Mouse (Mus musculus) intestine, embryonic 14.5 days (tissue): ENCODE data around the gene Rps27rt. TPM values are rescaled to one million over a fixed set of nuclear protein-coding genes. Genes with fewer than 3 reads are reported as not detected.

ENCODE experiments used
- ATAC-seq: fragments of 200-750 bp; cut with Nextera tagmentation; replicated peaks from 2 replicates; pipeline ENCODE4 v1.8.0; 2017; ENCODE audit warnings: low read depth, moderate number of reproducible peaks, moderate TSS enrichment, moderate library complexity; ENCODE audit not compliant: low FRiP score, low TSS enrichment
- DNase-seq: peaks from one replicate; pipeline ENCODE4 v3.0.0-alpha.2; 2018; ENCODE audit warnings: low spot score
- H3K27ac ChIP-seq: fragments of 300-500 bp; sonication (generic); 2 replicates; pipeline ENCODE4 v1.5.1; 2014; ENCODE audit warnings: low read depth, mild to moderate bottlenecking, control low read depth
- H3K27me3 ChIP-seq: fragments of 300-500 bp; sonication (generic); replicated peaks from 2 replicates; pipeline ENCODE4 v1.6.1; 2014; ENCODE audit warnings: low read length, control low read depth; ENCODE audit not compliant: control insufficient read depth, insufficient read depth
- H3K36me3 ChIP-seq: fragments of 300-500 bp; sonication (generic); 2 replicates; pipeline ENCODE4 v1.6.1; 2014; ENCODE audit warnings: low read length, control low read depth; ENCODE audit not compliant: control insufficient read depth, insufficient read depth
- H3K4me1 ChIP-seq: fragments of 300-500 bp; sonication (generic); replicated peaks from 2 replicates; pipeline ENCODE4 v1.6.1; 2014; ENCODE audit warnings: low read length, control low read depth, mixed read lengths; ENCODE audit not compliant: control insufficient read depth, insufficient read depth
- H3K4me2 ChIP-seq: fragments of 300-500 bp; sonication (generic); 2 replicates; pipeline ENCODE4 v1.6.1; 2014; ENCODE audit warnings: low read length
- H3K4me3 ChIP-seq: fragments of 300-500 bp; sonication (generic); 2 replicates; pipeline ENCODE4 v1.5.1; 2014; ENCODE audit warnings: low read depth, low read length, control low read depth, mixed read lengths
- H3K9ac ChIP-seq: fragments of 300-500 bp; sonication (generic); 2 replicates; pipeline ENCODE4 v1.6.1; 2014; ENCODE audit warnings: mild to moderate bottlenecking, low read length
- H3K9me3 ChIP-seq: fragments of 300-500 bp; sonication (generic); 2 replicates; pipeline ENCODE4 v1.6.1; 2016; ENCODE audit warnings: low read length, control low read depth; ENCODE audit not compliant: control insufficient read depth
- WGBS: fragments of 180-500 bp; shearing (Covaris S2); extraction: QIAGEN DNeasy Blood & Tissue Kit; methylation state at CpG from one replicate; pipeline ENCODE4 v1.1.7; 2014; 5-methylcytosine and 5-hydroxymethylcytosine counted together
- polyA plus RNA-seq: library from polyadenylated mRNA; unstranded; fragments of >200 nt; fragmentation: Nextera tagmentation; extraction: Ambion mirVana; gene quantifications from 2 replicates; pipeline ENCODE4 v1.2.1, GENCODE M21; 2014

Rps27rt gene
- polyA plus RNA-seq, 1 experiment from 2014 or later = 593 TPM

DNA sequence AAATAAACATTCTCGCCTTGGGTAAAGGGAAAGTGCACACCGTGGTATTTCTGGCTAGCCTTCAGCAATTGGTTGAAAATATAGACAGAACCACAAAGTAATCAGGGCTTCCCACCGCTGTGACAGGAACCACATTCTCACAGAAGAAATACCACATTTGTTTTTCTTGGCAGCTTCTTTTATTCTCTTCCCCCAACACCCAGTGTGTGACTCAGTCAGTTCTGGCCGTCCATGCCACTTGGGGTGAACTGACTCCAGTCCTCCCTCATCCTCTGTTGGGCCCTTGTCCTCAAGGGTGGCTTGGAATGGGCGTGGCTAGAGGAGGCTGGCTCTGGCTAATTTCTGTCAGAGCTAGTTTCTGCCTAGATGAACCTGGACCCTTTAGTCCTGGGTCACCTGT, 34.1 kb downstream of the Rps27rt start:
- 52% methylated on average over 5 of the region's 5 CpGs for WGBS
- ATAC-seq = no peak
- DNase-seq = no peak

DNA sequence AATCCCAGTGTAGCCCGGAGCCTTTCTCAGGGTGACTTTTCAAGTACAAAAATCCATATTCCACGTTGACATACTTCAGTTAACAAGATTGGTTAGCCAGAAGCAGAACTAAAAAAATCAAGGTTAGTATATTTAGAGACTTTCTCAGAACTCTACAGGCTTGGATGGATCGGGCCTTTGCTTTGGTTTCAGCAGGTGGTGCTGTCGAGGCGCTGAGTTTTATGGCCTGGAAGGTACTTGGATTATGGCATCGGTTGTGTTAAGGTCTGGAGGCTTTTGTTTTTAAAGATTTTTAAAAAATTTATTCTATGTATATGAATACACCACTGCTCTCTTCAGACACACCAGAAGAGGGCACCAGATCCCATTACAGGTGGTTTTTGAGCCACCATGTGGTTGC, 37.0 kb downstream of the Rps27rt start:
- H3K36me3 ChIP-seq = no peaks in the 10 kb centered on the region
- no peak overlapping the region for H3K4me3 ChIP-seq
- DNase-seq (no peak), ATAC-seq (no peak)
- H3K4me2 ChIP-seq = no peak overlapping the region
- H3K27me3 ChIP-seq = no peaks in the 10 kb centered on the region
- no peak overlapping the region for H3K9ac ChIP-seq
- 0 out of 2 replicates have a peak, but pooled peaks cover 4% of the 10 kb centered on the region for H3K4me1 ChIP-seq
- WGBS = 84% methylated on average over 6 of the region's 6 CpGs
- no peak overlapping the region for H3K27ac ChIP-seq
- peaks cover 4% of the 10 kb centered on the region; the same call in 1 of the 2 replicates for H3K9me3 ChIP-seq

More for the DNA sequence above, 34.1 kb downstream of the Rps27rt start:
- Histone ChIP-seq H3K9me3 (no peaks in the 10 kb centered on the region), H3K4me2 (no peak overlapping the region), H3K27me3 (no peaks in the 10 kb centered on the region), H3K4me1 (0 out of 2 replicates have a peak, but pooled peaks cover 4% of the 10 kb centered on the region), H3K4me3 (no peak overlapping the region), H3K36me3 (no peaks in the 10 kb centered on the region), H3K9ac (no peak overlapping the region), H3K27ac (no peak overlapping the region)

DNA sequence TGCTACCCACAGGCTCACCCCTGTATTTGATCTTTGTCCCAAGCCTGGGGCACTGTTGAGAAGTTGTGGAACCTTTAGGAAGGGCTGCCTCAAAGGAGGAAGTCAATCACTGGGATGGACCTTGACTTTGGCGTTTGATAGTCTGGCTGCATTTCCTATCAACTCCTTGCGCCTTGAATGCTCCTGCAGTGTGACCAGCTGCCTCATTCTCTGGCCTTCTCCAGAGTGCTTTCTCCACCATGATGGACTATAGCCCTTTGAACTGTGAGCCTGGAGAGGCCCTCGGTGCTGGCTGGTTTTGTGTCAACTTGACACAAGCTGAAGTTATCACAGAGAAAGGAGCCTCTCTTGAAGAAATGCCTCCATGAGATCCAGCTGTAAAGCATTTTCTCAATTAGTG, 37.9 kb downstream of the Rps27rt start:
- H3K4me2 ChIP-seq = no peak overlapping the region
- ATAC-seq (no peak), DNase-seq (no peak)
- H3K9me3 ChIP-seq = peaks cover 4% of the 10 kb centered on the region; the same call in 1 of the 2 replicates
- no peaks in the 10 kb centered on the region for H3K36me3 ChIP-seq
- 92% methylated on average over 3 of the region's 3 CpGs for WGBS
- no peaks in the 10 kb centered on the region for H3K4me1 ChIP-seq
- H3K27ac ChIP-seq = no peak overlapping the region
- no peak overlapping the region for H3K9ac ChIP-seq
- no peak overlapping the region for H3K4me3 ChIP-seq
- no peaks in the 10 kb centered on the region for H3K27me3 ChIP-seq

DNA sequence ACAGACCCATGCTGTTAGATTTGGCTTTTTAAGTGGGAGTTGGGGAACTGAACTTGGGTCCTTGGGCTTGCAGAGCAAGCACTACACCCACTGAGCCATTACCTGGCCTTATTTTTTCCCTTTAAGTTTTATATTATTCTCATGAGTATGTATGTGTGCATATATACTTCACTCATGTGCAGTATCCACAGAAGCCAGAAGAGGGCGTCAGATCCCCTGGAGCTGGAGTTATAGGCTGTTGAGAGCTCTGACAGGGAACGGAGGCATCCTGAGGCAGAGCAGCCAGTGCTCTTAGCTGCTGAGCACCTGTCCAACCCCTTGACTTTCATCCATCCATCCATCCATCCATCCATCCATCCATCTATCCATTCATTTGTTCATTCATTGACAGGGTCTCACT, 45.9 kb downstream of the Rps27rt start:
- H3K4me2 ChIP-seq = no peak overlapping the region
- no peaks in the 10 kb centered on the region for H3K27me3 ChIP-seq
- no peak overlapping the region for H3K4me3 ChIP-seq
- H3K4me1 ChIP-seq = peaks cover 7% of the 10 kb centered on the region
- DNase-seq (no peak), ATAC-seq (no peak)
- H3K9ac ChIP-seq = no peak overlapping the region
- no peak overlapping the region for H3K27ac ChIP-seq
- H3K36me3 ChIP-seq = no peaks in the 10 kb centered on the region
- WGBS = 76% methylated on average over 2 of the region's 2 CpGs
- H3K9me3 ChIP-seq = peaks cover under 1% of the 10 kb centered on the region; the same call in 1 of the 2 replicates

DNA sequence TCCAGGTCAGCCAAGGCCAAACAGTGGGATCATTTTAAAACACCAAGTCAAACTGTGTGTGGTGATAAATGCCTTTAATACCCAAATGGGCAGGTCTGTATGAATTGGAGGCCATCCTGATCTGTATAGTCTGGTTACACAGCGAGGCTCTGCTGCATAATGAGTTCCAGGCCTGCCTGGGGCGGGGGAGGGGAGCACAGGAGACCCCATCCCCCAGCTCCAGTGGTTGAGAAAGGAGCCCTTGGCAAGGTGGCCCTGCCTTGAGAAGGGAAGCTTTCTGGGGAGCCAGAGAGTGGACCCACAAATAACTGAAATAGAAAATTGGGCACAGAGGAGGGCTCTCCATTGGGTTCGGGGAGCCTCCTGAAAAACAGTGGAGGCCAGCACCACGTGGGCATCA, 47.2 kb downstream of the Rps27rt start:
- no peaks in the 10 kb centered on the region for H3K27me3 ChIP-seq
- H3K36me3 ChIP-seq = no peaks in the 10 kb centered on the region
- no peak for DNase-seq

DNA sequence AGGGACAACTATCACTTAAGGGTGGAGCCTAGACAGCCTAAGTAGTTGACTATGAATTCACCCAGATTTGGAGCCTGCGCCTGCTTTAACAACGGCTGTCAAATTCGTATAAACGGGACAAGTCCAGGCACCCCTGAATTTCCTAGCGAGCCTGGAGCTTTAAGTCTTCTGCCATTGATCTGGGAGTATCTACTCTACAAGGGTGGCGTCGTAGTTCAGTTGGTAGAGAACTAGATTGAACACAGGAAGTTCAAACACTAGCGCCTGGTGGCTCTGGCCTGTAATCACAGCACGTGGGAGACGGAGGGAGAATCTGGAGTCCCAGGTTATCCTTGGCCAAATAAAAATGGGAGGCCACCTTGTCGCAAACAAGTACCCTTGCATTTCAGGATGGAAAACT, 48.3 kb downstream of the Rps27rt start:
- Histone ChIP-seq H3K36me3 (no peaks in the 10 kb centered on the region), H3K4me1 (peaks cover 7% of the 10 kb centered on the region), H3K9me3 (no peaks in the 10 kb centered on the region), H3K27ac (no peak overlapping the region; the same call in 1 of the 2 replicates), H3K4me2 (peak overlapping the region; percentile 97), H3K9ac (no peak overlapping the region), H3K27me3 (no peaks in the 10 kb centered on the region), H3K4me3 (peak overlapping the region; percentile 72)
- 62% methylated on average over 11 of the region's 11 CpGs for WGBS
- ATAC-seq (no peak; the same call in 1 of the 2 replicates), DNase-seq (no peak)

More for the DNA sequence above, 47.2 kb downstream of the Rps27rt start:
- WGBS = 85% methylated on average over 4 of the region's 4 CpGs
- no peak overlapping the region for H3K4me2 ChIP-seq
- no peak for ATAC-seq
- no peaks in the 10 kb centered on the region for H3K9me3 ChIP-seq
- no peak overlapping the region for H3K27ac ChIP-seq
- peaks cover 7% of the 10 kb centered on the region for H3K4me1 ChIP-seq
- no peak overlapping the region for H3K9ac ChIP-seq
- H3K4me3 ChIP-seq = no peak overlapping the region

DNA sequence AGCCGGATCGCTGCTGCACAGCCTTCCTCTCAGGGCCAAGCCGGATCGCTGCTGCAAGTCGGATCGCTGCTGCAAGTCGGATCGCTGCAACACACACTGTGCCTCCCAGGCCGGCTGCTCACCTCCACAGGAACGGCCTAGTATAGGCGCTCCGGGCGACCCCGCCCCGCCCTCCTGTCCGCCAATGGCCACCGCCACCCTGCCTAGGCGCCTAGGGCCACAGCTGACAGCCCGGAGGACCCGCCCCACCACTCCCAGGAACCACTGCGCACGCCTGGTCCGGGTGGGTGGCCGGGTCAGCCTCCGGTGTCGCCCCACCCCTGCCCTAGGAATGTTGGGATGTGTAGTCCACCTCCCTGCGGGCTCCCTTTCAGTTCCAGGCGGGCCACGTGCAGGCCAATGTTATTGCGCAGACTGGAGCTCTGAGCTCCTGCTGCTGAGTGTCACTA, 48.8 kb downstream of the Rps27rt start, which contains the start of gene Gpd1l:
Gene Gpd1l, minus strand, starts transcription at position 265 of the 449 bp plus-strand sequence.
- peak within 1 kb of the TSS; percentile 72 for H3K4me3 ChIP-seq
- DNase-seq (peak; percentile 95), ATAC-seq (peak; percentile 98)
- H3K27me3 ChIP-seq = no peaks in the 10 kb centered on the region
- peak within 1 kb of the TSS; percentile 67 for H3K9ac ChIP-seq
- H3K36me3 ChIP-seq = no peaks in the 10 kb centered on the region
- H3K4me2 ChIP-seq = peak within 1 kb of the TSS; percentile 97
- H3K9me3 ChIP-seq = no peaks in the 10 kb centered on the region
- H3K4me1 ChIP-seq = peaks cover 7% of the 10 kb centered on the region
- H3K27ac ChIP-seq = peak within 1 kb of the TSS; percentile 27; the same call in 1 of the 2 replicates
- WGBS = under 1% methylated on average over 30 of the region's 30 CpGs

DNA sequence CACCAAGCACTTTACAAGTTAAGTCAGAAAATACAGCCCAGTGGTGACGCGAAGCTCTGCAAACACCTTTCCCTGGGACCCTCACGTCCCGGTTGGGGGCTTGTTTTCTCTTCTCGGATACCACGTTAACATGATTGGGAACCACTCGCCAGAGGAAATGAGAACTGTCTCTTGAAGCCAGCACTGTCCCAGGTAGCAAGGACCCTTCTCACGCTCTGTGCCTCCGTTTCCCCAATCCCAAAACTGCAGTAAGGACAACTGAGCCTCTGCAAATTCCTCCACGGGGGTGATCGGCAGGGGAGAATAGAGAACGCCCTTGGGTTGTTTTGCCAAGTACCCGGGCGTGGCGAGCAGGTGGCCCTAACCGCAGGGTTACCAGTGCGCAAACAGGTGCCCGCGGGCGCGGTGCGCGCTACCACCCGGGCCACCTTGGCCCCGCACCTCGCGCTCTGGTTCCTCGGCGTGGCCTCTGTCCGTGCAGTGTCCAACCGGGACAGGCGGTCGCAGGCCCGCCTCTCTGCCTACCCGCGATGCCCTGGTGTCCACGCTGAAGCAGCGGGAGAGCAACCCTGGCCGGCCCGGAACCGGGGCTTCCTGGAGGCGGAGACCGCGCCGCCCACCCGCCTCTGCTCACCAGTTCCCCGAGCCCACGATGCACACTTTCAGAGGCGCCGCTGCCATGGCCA, 49.4 kb downstream of the Rps27rt start:
- no peaks in the 10 kb centered on the region for H3K9me3 ChIP-seq
- peak; percentile 59 for ATAC-seq

More for the DNA sequence above, 49.4 kb downstream of the Rps27rt start:
- no peak for DNase-seq
- peak overlapping the region; percentile 97 for H3K4me2 ChIP-seq
- no peaks in the 10 kb centered on the region for H3K36me3 ChIP-seq
- no peaks in the 10 kb centered on the region for H3K27me3 ChIP-seq
- peak overlapping the region; percentile 72 for H3K4me3 ChIP-seq
- H3K4me1 ChIP-seq = peaks cover 7% of the 10 kb centered on the region
- peak overlapping the region; percentile 67 for H3K9ac ChIP-seq
- peak overlapping the region; percentile 27; the same call in 1 of the 2 replicates for H3K27ac ChIP-seq
- 1% methylated on average over 50 of the region's 50 CpGs for WGBS
